8 mouse cellular contexts compared by ENCODE assay signal in the genomic region with DNA sequence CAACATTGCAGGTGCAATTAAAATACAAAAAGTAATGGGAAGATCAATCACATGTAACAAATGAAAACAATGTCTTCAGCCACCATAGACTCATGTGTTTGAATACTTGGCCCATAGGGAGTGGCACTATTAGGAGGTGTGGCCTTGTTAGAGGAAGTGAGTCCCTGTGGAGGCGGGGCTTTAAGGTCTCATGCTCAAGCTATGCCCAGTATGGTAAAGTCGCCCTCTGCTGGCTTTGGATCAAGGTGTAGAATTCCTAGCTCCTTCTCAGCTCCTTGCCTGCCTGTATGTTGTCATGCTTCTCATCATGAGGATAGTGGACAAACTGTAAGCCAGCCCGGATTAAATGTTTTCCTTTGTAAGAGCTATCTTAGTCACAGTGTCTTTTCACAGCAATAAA. TPM values are rescaled to one million over a fixed set of nuclear protein-coding genes. Genes with fewer than 3 reads are reported as not detected.
DNase-seq lines count a peak whose midpoint lies in the region; ATAC-seq and TF ChIP-seq lines count a peak whose summit lies in the region.

No protein-coding gene starts in this region.

- H3K27me3 ChIP-seq in kidney, embryonic 15.5 days, result no peaks in the 10 kb centered on the region
- H3K27me3 ChIP-seq in Patski, result no peaks in the 10 kb centered on the region
- H3K27me3 ChIP-seq in midbrain, embryonic 10.5 days (ENCODE audit: low read depth, poor library complexity, severe bottlenecking), result no peaks in the 10 kb centered on the region

- H3K4me2 ChIP-seq in kidney, embryonic 15.5 days, result no peak overlapping the region

- CTCF ChIA-PET in Patski (lab: Charles Lee), result interaction anchor here (1.1 to 2.0 kb wide), 3 partner anchors 10 to 18 kb away, joined by 3 to 9 read pairs (median 6); no protein-coding TSS in a partner anchor

- POLR2A ChIA-PET in Patski (lab: Charles Lee), result interaction anchor here (0.7 kb wide), 1 partner anchor 9 kb away, joined by 3 read pairs; no protein-coding TSS in a partner anchor

- in situ Hi-C loops in Patski (cut with MboI; ENCODE audit: low pct_unique_long_range_greater_than_20kb), result no loop called here

- ATAC-seq in kidney, embryonic 15.5 days (replicated peaks; ENCODE audit: low FRiP score), result no peak
- ATAC-seq in Patski, result no peak

- peaks cover 89% of the 10 kb centered on the region for H3K36me3 ChIP-seq in kidney, embryonic 15.5 days
- H3K36me3 ChIP-seq in midbrain, embryonic 10.5 days, result peaks cover 98% of the 10 kb centered on the region

- DNase-seq in kidney, adult 11 months, result peak; percentile 15
- DNase-seq in Patski (ENCODE audit: low read depth, low spot score), result no peak
- DNase-seq in kidney, postnatal 10 days, result peak; percentile 30
- peak; percentile 31 for DNase-seq in naive thymus-derived CD4-positive, alpha-beta T cell, adult 2 months (ENCODE audit: low read depth)
- no peak for DNase-seq in neural tube, embryonic 10.5 days (ENCODE audit: extremely low spot score, low spot score)
- no peak for DNase-seq in midbrain, embryonic 10.5 days (ENCODE audit: low spot score)
- DNase-seq in cerebellum, adult 9-11 months, result no peak

- no peak overlapping the region for H3K9ac ChIP-seq in kidney, embryonic 15.5 days

- H3K4me1 ChIP-seq in kidney, embryonic 15.5 days, result no peaks in the 10 kb centered on the region
- no peaks in the 10 kb centered on the region for H3K4me1 ChIP-seq in midbrain, embryonic 10.5 days

- no peak overlapping the region for H3K4me3 ChIP-seq in kidney, embryonic 15.5 days (replicated peaks)
- no peak overlapping the region for H3K4me3 ChIP-seq in midbrain, embryonic 10.5 days

- no peak overlapping the region for H3K27ac ChIP-seq in kidney, embryonic 15.5 days
- H3K27ac ChIP-seq in midbrain, embryonic 10.5 days (replicated peaks), result no peak overlapping the region

- TF ChIP-seq CTCF in Patski (IDR thresholded peaks at IDR 0.05), result peak; percentile 45

- H3K9me3 ChIP-seq in kidney, embryonic 15.5 days (replicated peaks), result no peaks in the 10 kb centered on the region
- H3K9me3 ChIP-seq in midbrain, embryonic 10.5 days (replicated peaks), result no peaks in the 10 kb centered on the region

- 84% methylated on average over 3 of the region's 3 CpGs for WGBS in kidney, embryonic 15.5 days
- WGBS in midbrain, embryonic 10.5 days, result 76% methylated on average over 3 of the region's 3 CpGs

RNA-seq across cellular contexts. Expression of a gene that starts 27.4 kb away (rescaled TPM):
- polyA plus RNA-seq in kidney, embryonic 15.5 days (2015; fragmentation: Nextera tagmentation; extraction: Ambion mirVana), result 26.9 and 28.4 TPM in 2 replicates
- polyA plus RNA-seq in Patski (2021), result 19.6 TPM
- polyA plus RNA-seq in midbrain, embryonic 10.5 days (2016; fragmentation: Nextera tagmentation; extraction: Ambion mirVana), result 25.4 and 32.5 TPM in 2 replicates

RNA-seq across cellular contexts. Expression of a gene that starts 35.4 kb away (rescaled TPM):
- 12.3 and 13.2 TPM in 2 replicates for polyA plus RNA-seq in kidney, embryonic 15.5 days (2015; fragmentation: Nextera tagmentation; extraction: Ambion mirVana)
- polyA plus RNA-seq in Patski (2021), result 8.0 TPM
- 11.6 and 13.6 TPM in 2 replicates for polyA plus RNA-seq in midbrain, embryonic 10.5 days (2016; fragmentation: Nextera tagmentation; extraction: Ambion mirVana)

RNA-seq across cellular contexts. Expression of a gene that starts 49.5 kb away (rescaled TPM):
- 37.8 and 46.1 TPM in 2 replicates for polyA plus RNA-seq in kidney, embryonic 15.5 days (2015; fragmentation: Nextera tagmentation; extraction: Ambion mirVana)
- 60.8 TPM for polyA plus RNA-seq in Patski (2021)
- polyA plus RNA-seq in midbrain, embryonic 10.5 days (2016; fragmentation: Nextera tagmentation; extraction: Ambion mirVana), result 36.5 and 42.7 TPM in 2 replicates

RNA-seq across cellular contexts. Expression of a gene that starts 51.0 kb away (rescaled TPM):
- 28.4 and 29.5 TPM in 2 replicates for polyA plus RNA-seq in kidney, embryonic 15.5 days (2015; fragmentation: Nextera tagmentation; extraction: Ambion mirVana)
- 19.9 TPM for polyA plus RNA-seq in Patski (2021)
- polyA plus RNA-seq in midbrain, embryonic 10.5 days (2016; fragmentation: Nextera tagmentation; extraction: Ambion mirVana), result 18.7 and 21.2 TPM in 2 replicates

Comparison
In these comparisons a context has a peak if more than half of its experiments do, and no peak if none do; other contexts are left out.
1. DNase-seq: peak in kidney, adult 11 months (single experiment), kidney, postnatal 10 days (single experiment) and naive thymus-derived CD4-positive, alpha-beta T cell, adult 2 months (single experiment); none in Patski (single experiment), neural tube, embryonic 10.5 days (single experiment), midbrain, embryonic 10.5 days (single experiment) and cerebellum, adult 9-11 months (single experiment).